ENCODE assay signal across 14 mouse cellular contexts in genomic region chr4:105162014-105162413, GRCm38 (mm10). TPM values are rescaled to one million over a fixed set of nuclear protein-coding genes. Genes with fewer than 3 reads are reported as not detected.
DNase-seq lines count a peak whose midpoint lies in the region; ATAC-seq lines count a peak whose summit lies in the region.
"Had no signal": no experiment of that assay in that cellular context is flagged by ENCODE, and none has a peak within 500 bp of the region (broad histone marks: within the 10 kb centered on the region; RNA-seq: fewer than 3 reads in every experiment).

No protein-coding gene starts in this region.

- no peak for ATAC-seq in limb, embryonic 12.5 days (ENCODE audit: insufficient number of reproducible peaks, insufficient read depth, low FRiP score, low TSS enrichment, low read depth)
- no peak for ATAC-seq in embryonic facial prominence, embryonic 15.5 days (ENCODE audit: insufficient number of reproducible peaks, low FRiP score, low TSS enrichment, low read depth)
- ATAC-seq in midbrain, embryonic 16.5 days = no peak

- H3K27ac ChIP-seq in limb, embryonic 12.5 days = no peak overlapping the region
- no peak overlapping the region for H3K27ac ChIP-seq in limb, embryonic 10.5 days
- H3K27ac ChIP-seq in embryonic facial prominence, embryonic 15.5 days (replicated peaks) = no peak overlapping the region
- H3K27ac ChIP-seq in midbrain, embryonic 16.5 days (ENCODE audit: low read length) = no peak overlapping the region
- H3K27ac ChIP-seq: liver, embryonic 15.5 days; stomach, postnatal 0 days had no signal

- peak; percentile 66 for DNase-seq in heart, adult 11 months
- no peak for DNase-seq in heart, adult 18-20 months
- no peak for DNase-seq in limb, embryonic 10.5 days (ENCODE audit: low spot score)
- DNase-seq in T-cell, adult 2 months (ENCODE audit: low spot score) = no peak
- no peak for DNase-seq in testis, postnatal 14 days (ENCODE audit: low spot score)
- DNase-seq: adrenal gland, postnatal 10 days; heart, postnatal 10 days; right cerebral cortex, postnatal 4 days had no signal

- no peaks in the 10 kb centered on the region for H3K9me3 ChIP-seq in limb, embryonic 12.5 days
- H3K9me3 ChIP-seq in limb, embryonic 10.5 days (replicated peaks) = no peaks in the 10 kb centered on the region
- H3K9me3 ChIP-seq in embryonic facial prominence, embryonic 15.5 days (replicated peaks) = no peaks in the 10 kb centered on the region
- H3K9me3 ChIP-seq in midbrain, embryonic 16.5 days (replicated peaks; ENCODE audit: control insufficient read depth, low read length, poor library complexity, severe bottlenecking) = no peaks in the 10 kb centered on the region
- H3K9me3 ChIP-seq: liver, embryonic 15.5 days had no signal

- H3K4me1 ChIP-seq in limb, embryonic 12.5 days (replicated peaks) = peaks cover 60% of the 10 kb centered on the region
- peaks cover 67% of the 10 kb centered on the region for H3K4me1 ChIP-seq in limb, embryonic 10.5 days
- peaks cover 41% of the 10 kb centered on the region for H3K4me1 ChIP-seq in embryonic facial prominence, embryonic 15.5 days
- H3K4me1 ChIP-seq in midbrain, embryonic 16.5 days (ENCODE audit: control insufficient read depth, insufficient read depth, low read length) = peaks cover 10% of the 10 kb centered on the region; the same call in 1 of the 2 replicates

- WGBS in limb, embryonic 12.5 days = 53% methylated on average over 6 of the region's 6 CpGs
- 62% methylated on average over 6 of the region's 6 CpGs for whole genome bisulfite sequencing in limb, embryonic 10.5 days
- WGBS in embryonic facial prominence, embryonic 15.5 days = 56% methylated on average over 6 of the region's 6 CpGs
- WGBS in midbrain, embryonic 16.5 days = 52% methylated on average over 6 of the region's 6 CpGs

- H3K36me3 ChIP-seq in limb, embryonic 12.5 days = peaks cover 43% of the 10 kb centered on the region
- peaks cover 50% of the 10 kb centered on the region for H3K36me3 ChIP-seq in limb, embryonic 10.5 days
- H3K36me3 ChIP-seq in embryonic facial prominence, embryonic 15.5 days = peaks cover 16% of the 10 kb centered on the region; the same call in 1 of the 2 replicates
- H3K36me3 ChIP-seq in midbrain, embryonic 16.5 days (ENCODE audit: control insufficient read depth, insufficient read depth, low read length) = no peaks in the 10 kb centered on the region
- H3K36me3 ChIP-seq: liver, embryonic 15.5 days had no signal

- H3K4me2 ChIP-seq in limb, embryonic 12.5 days = peak overlapping the region; percentile 69
- peak overlapping the region; percentile 60 for H3K4me2 ChIP-seq in embryonic facial prominence, embryonic 15.5 days (replicated peaks)
- peak overlapping the region; percentile 8; the same call in 1 of the 2 replicates for H3K4me2 ChIP-seq in midbrain, embryonic 16.5 days (ENCODE audit: low read length)
- H3K4me2 ChIP-seq: liver, embryonic 15.5 days had no signal

- no peaks in the 10 kb centered on the region for H3K27me3 ChIP-seq in limb, embryonic 12.5 days
- H3K27me3 ChIP-seq in limb, embryonic 10.5 days (ENCODE audit: low read depth, poor library complexity, severe bottlenecking) = no peaks in the 10 kb centered on the region
- no peaks in the 10 kb centered on the region for H3K27me3 ChIP-seq in embryonic facial prominence, embryonic 15.5 days
- H3K27me3 ChIP-seq in midbrain, embryonic 16.5 days (ENCODE audit: control insufficient read depth, insufficient read depth, low read depth, low read length) = no peaks in the 10 kb centered on the region

- no peak overlapping the region for H3K4me3 ChIP-seq in limb, embryonic 12.5 days (replicated peaks)
- H3K4me3 ChIP-seq in limb, embryonic 10.5 days = no peak overlapping the region
- no peak overlapping the region for H3K4me3 ChIP-seq in embryonic facial prominence, embryonic 15.5 days (replicated peaks)
- H3K4me3 ChIP-seq in midbrain, embryonic 16.5 days (ENCODE audit: low read depth, low read length) = no peak overlapping the region
- H3K4me3 ChIP-seq: liver, embryonic 15.5 days had no signal

- H3K9ac ChIP-seq in limb, embryonic 12.5 days (replicated peaks) = no peak overlapping the region
- no peak overlapping the region for H3K9ac ChIP-seq in embryonic facial prominence, embryonic 15.5 days
- H3K9ac ChIP-seq in midbrain, embryonic 16.5 days (ENCODE audit: low read depth, low read length) = no peak overlapping the region
- H3K9ac ChIP-seq: liver, embryonic 15.5 days had no signal

RNA-seq across cellular contexts. Expression of gene Plpp3, which starts 4.9 kb away (rescaled TPM):
- total RNA-seq in heart, adult 18-20 months (2021) = 10 to 100 TPM; 56.4 to 57.5 TPM
- polyA plus RNA-seq in limb, embryonic 12.5 days (2016; fragmentation: Nextera tagmentation; extraction: Ambion mirVana) = 96.0 and 110 TPM in 2 replicates
- polyA plus RNA-seq in limb, embryonic 10.5 days (2016; fragmentation: Nextera tagmentation; extraction: Ambion mirVana) = 58.9 and 75.2 TPM in 2 replicates
- 190 and 199 TPM in 2 replicates for polyA plus RNA-seq in embryonic facial prominence, embryonic 15.5 days (2015; fragmentation: Nextera tagmentation; extraction: Ambion mirVana)
- 71.7 and 102 TPM in 2 replicates for polyA plus RNA-seq in midbrain, embryonic 16.5 days (2015; fragmentation: Nextera tagmentation; extraction: Ambion mirVana)
- total RNA-seq: megakaryocyte progenitor cell, adult 5-6 weeks had no signal

RNA-seq across cellular contexts. Expression of gene Prkaa2, which starts 52.3 kb away (rescaled TPM):
- total RNA-seq in heart, adult 18-20 months (2021) = 10 to 100 TPM; 80.1 to 83.8 TPM
- polyA plus RNA-seq in limb, embryonic 12.5 days (2016; fragmentation: Nextera tagmentation; extraction: Ambion mirVana) = 0.92 and 0.99 TPM in 2 replicates
- 0.36 and 0.39 TPM in 2 replicates for polyA plus RNA-seq in limb, embryonic 10.5 days (2016; fragmentation: Nextera tagmentation; extraction: Ambion mirVana)
- 2.9 and 3.0 TPM in 2 replicates for polyA plus RNA-seq in embryonic facial prominence, embryonic 15.5 days (2015; fragmentation: Nextera tagmentation; extraction: Ambion mirVana)
- polyA plus RNA-seq in midbrain, embryonic 16.5 days (2015; fragmentation: Nextera tagmentation; extraction: Ambion mirVana) = 17.7 and 18.6 TPM in 2 replicates

Comparison
In these comparisons a context has a peak if more than half of its experiments do, and no peak if none do; other contexts are left out.
1. H3K4me2 ChIP-seq: peak in every context shown above with its lines; median percentile 69 in limb, embryonic 12.5 days; 60 in embryonic facial prominence, embryonic 15.5 days; 8 in midbrain, embryonic 16.5 days.